Mouse (Mus musculus) ovary, adult 18-20 months (tissue): ENCODE data around the gene Gm20831.
"Not testable (repeated sequence)": the region's sequence is repeated elsewhere in the genome, so short reads cannot be mapped to it uniquely, and the experiment has no call there.

ENCODE experiments used
- DNase-seq: peaks from one replicate; pipeline ENCODE4 v3.0.0; 2022; ENCODE audit warnings: low spot score, mixed read lengths

Gene Gm20831

DNA sequence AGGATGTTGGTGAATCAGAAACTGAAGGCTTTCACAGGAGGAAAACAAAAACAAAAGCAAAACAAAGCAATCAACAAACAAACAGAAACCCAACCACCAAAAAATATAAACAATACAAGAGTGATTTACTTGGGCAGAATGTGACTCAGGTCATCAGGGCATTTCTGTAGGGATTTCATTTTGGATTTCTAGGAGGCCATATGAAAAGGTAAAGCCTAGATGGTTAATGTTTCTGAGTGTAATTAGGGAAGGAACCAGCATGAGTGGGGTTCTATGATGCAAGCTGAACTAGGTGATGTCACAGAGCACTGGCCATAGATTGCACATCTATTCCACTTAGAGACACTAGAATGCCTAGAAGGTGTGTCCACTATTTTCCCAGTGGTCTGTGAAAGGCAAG, at the start of gene Gm20831, which contains the start of gene Gm20772:
Gene Gm20831, plus strand, starts transcription at position 301 of the 400 bp plus-strand sequence.
Gene Gm20772, plus strand, starts transcription at position 301 of the 400 bp plus-strand sequence.
- not testable (repeated sequence) for DNase-seq

DNA sequence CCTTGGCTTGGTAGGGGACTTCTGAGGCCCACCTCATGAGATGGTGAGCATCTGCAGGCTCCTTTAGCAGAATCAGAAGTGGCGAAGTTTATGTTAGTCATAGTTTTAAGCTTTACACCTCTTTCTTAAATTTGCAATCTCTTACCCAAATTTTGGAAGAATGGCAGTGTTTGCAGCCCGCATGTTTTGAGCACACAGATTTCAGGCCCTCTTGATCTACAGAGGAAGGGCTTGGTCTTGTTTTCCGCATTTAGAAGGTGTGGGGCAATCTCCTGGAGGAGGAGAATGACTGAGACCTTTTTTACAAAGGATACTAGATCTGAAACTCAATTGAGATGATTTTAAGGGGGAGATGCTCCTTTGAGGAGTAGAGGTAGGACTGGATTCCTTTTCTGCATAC, 28.4 kb upstream of the Gm20831 start, which contains the start of gene Gm21904:
Gene Gm21904, minus strand, starts transcription at position 101 of the 400 bp plus-strand sequence.
- DNase-seq, result not testable (repeated sequence)

DNA sequence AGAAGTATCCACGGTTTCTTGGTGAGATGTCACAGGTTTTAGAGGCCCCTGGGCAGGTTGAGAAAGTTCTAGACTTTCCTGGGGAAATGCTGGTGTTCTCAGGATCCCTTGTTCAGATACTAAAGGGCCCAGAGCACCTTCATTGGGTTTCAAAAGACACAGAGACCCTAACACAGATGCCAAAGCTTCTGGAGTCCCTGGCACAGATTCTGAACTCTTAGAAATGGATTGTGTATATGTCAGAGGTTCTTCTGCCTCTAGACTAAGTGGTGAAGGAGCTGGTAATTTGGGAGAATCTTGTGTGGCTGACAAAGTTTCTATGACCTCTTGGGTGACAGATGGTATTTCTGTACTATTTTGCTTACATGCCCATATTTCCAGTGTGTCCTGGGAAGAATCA, 62.7 kb downstream of the Gm20831 start, which contains the start of gene Srsy:
Gene Srsy, minus strand, starts transcription at position 101 of the 400 bp plus-strand sequence.
- DNase-seq, result not testable (repeated sequence)
